Comparison of ENCODE assay signal across 8 mouse cellular contexts in genomic region chr7:105569512-105570496, GRCm38 (mm10). TPM values are rescaled to one million over a fixed set of nuclear protein-coding genes. Genes with fewer than 3 reads are reported as not detected.
A peak's percentile ranks its signal among the peaks of the same experiment; 100 is the strongest.
DNase-seq lines count a peak whose midpoint lies in the region; ATAC-seq and TF ChIP-seq lines count a peak whose summit lies in the region.

No protein-coding gene starts in this region.

- DNase-seq in heart, postnatal 36 days: no peak
- DNase-seq in midbrain, embryonic 11.5 days (ENCODE audit: low spot score, missing footprints): peak; percentile 88
- no peak for DNase-seq in gastrocnemius, adult 2 months
- DNase-seq in urinary bladder, postnatal 10 days (ENCODE audit: low spot score): no peak
- DNase-seq in urinary bladder, postnatal 36 days (ENCODE audit: low spot score in 2 of 2): no peak

- 0 out of 2 replicates have a peak overlapping the region, but pooled peaks have one; percentile 47 for H3K9ac ChIP-seq in heart, embryonic 11.5 days (ENCODE audit: low read depth, low read length)
- H3K9ac ChIP-seq in forebrain, embryonic 12.5 days: peak overlapping the region; percentile 36; the same call in 1 of the 2 replicates
- 0 out of 2 replicates have a peak overlapping the region, but pooled peaks have one; percentile 36 for H3K9ac ChIP-seq in midbrain, embryonic 11.5 days (ENCODE audit: low read length)

- ATAC-seq in heart, embryonic 11.5 days (replicated peaks; ENCODE audit: insufficient number of reproducible peaks, low FRiP score, low TSS enrichment): no peak
- peak; percentile 53 for ATAC-seq in cerebellum, adult (ENCODE audit: insufficient number of reproducible peaks, low FRiP score, low TSS enrichment)
- peak; percentile 30 for ATAC-seq in forebrain, embryonic 12.5 days (ENCODE audit: low FRiP score)
- ATAC-seq in midbrain, embryonic 11.5 days (ENCODE audit: low FRiP score): peak; percentile 48

- peaks cover 28% of the 10 kb centered on the region for H3K4me1 ChIP-seq in heart, embryonic 11.5 days (ENCODE audit: control insufficient read depth, insufficient read depth, low read length)
- peaks cover 35% of the 10 kb centered on the region for H3K4me1 ChIP-seq in forebrain, embryonic 12.5 days
- H3K4me1 ChIP-seq in midbrain, embryonic 11.5 days (ENCODE audit: control insufficient read depth, insufficient read depth, low read length): peaks cover 26% of the 10 kb centered on the region

- H3K36me3 ChIP-seq in heart, embryonic 11.5 days (ENCODE audit: control insufficient read depth, insufficient read depth, low read length): peaks cover 10% of the 10 kb centered on the region
- peaks cover 57% of the 10 kb centered on the region for H3K36me3 ChIP-seq in forebrain, embryonic 12.5 days (replicated peaks)
- H3K36me3 ChIP-seq in midbrain, embryonic 11.5 days (ENCODE audit: control insufficient read depth, insufficient read depth, low read length): peaks cover 15% of the 10 kb centered on the region

- no peaks in the 10 kb centered on the region for H3K9me3 ChIP-seq in heart, embryonic 11.5 days (replicated peaks; ENCODE audit: control insufficient read depth, low read length)
- H3K9me3 ChIP-seq in forebrain, embryonic 12.5 days: no peaks in the 10 kb centered on the region
- no peaks in the 10 kb centered on the region for H3K9me3 ChIP-seq in midbrain, embryonic 11.5 days (ENCODE audit: control insufficient read depth, low read length)

- H3K27me3 ChIP-seq in heart, embryonic 11.5 days (ENCODE audit: control insufficient read depth, insufficient read depth, low read length): no peaks in the 10 kb centered on the region
- no peaks in the 10 kb centered on the region for H3K27me3 ChIP-seq in forebrain, embryonic 12.5 days
- no peaks in the 10 kb centered on the region for H3K27me3 ChIP-seq in midbrain, embryonic 11.5 days (ENCODE audit: control insufficient read depth, insufficient read depth, low read length)

- intact Hi-C loops in heart, postnatal 36 days (cut with DNase I): no loop called here
- intact Hi-C loops in gastrocnemius, adult 2 months (cut with DNase I): no loop called here

- no peak for TF ChIP-seq CTCF in gastrocnemius, adult 2 months (IDR thresholded peaks at IDR 0.05)

- 35% methylated on average over 12 of the region's 12 CpGs for WGBS in heart, embryonic 11.5 days (ENCODE audit: insufficient replicate concordance)
- 8% methylated on average over 12 of the region's 12 CpGs for WGBS in forebrain, embryonic 12.5 days
- 9% methylated on average over 12 of the region's 12 CpGs for WGBS in midbrain, embryonic 11.5 days

- H3K27ac ChIP-seq in heart, embryonic 11.5 days (ENCODE audit: low read depth, low read length): no peak overlapping the region
- H3K27ac ChIP-seq in forebrain, embryonic 12.5 days: peak overlapping the region; percentile 89
- H3K27ac ChIP-seq in midbrain, embryonic 11.5 days (ENCODE audit: low read depth, low read length): peak overlapping the region; percentile 73
- H3K27ac ChIP-seq in gastrocnemius, adult 2 months: no peak overlapping the region

- H3K4me2 ChIP-seq in heart, embryonic 11.5 days: peak overlapping the region; percentile 1; the same call in 1 of the 2 replicates
- peak overlapping the region; percentile 47 for H3K4me2 ChIP-seq in forebrain, embryonic 12.5 days
- H3K4me2 ChIP-seq in midbrain, embryonic 11.5 days: peak overlapping the region; percentile 23

- no peak overlapping the region for H3K4me3 ChIP-seq in heart, embryonic 11.5 days (ENCODE audit: low read depth, low read length)
- H3K4me3 ChIP-seq in forebrain, embryonic 12.5 days (replicated peaks): peak overlapping the region; percentile 15
- H3K4me3 ChIP-seq in midbrain, embryonic 11.5 days (ENCODE audit: low read depth, low read length): no peak overlapping the region
- no peak overlapping the region for H3K4me3 ChIP-seq in gastrocnemius, adult 2 months

RNA-seq across cellular contexts. Expression of gene Apbb1, which starts 11.6 kb away (rescaled TPM):
- polyA plus RNA-seq in heart, embryonic 11.5 days (2014; fragmentation: Nextera tagmentation; extraction: Ambion mirVana): 43.5 and 49.7 TPM in 2 replicates
- 100 to 1,000 TPM; 116 TPM for total RNA-seq in heart, postnatal 36 days (2021)
- polyA plus RNA-seq in forebrain, embryonic 12.5 days (2016; fragmentation: Nextera tagmentation; extraction: Ambion mirVana): 149 and 160 TPM in 2 replicates
- 100 and 103 TPM in 2 replicates for polyA plus RNA-seq in midbrain, embryonic 11.5 days (2014; fragmentation: Nextera tagmentation; extraction: Ambion mirVana)
- 1 to 10 TPM; 7.1 to 7.2 TPM for total RNA-seq in gastrocnemius, adult 2 months (2021)

RNA-seq across cellular contexts. Expression of gene Smpd1, which starts 15.6 kb away (rescaled TPM):
- polyA plus RNA-seq in heart, embryonic 11.5 days (2014; fragmentation: Nextera tagmentation; extraction: Ambion mirVana): 53.8 and 62.2 TPM in 2 replicates
- total RNA-seq in heart, postnatal 36 days (2021): 100 to 1,000 TPM; 156 to 163 TPM
- polyA plus RNA-seq in forebrain, embryonic 12.5 days (2016; fragmentation: Nextera tagmentation; extraction: Ambion mirVana): 42.5 and 43.6 TPM in 2 replicates
- 42.0 and 47.3 TPM in 2 replicates for polyA plus RNA-seq in midbrain, embryonic 11.5 days (2014; fragmentation: Nextera tagmentation; extraction: Ambion mirVana)
- total RNA-seq in gastrocnemius, adult 2 months (2021): 10 to 100 TPM; 53.4 to 56.8 TPM

RNA-seq across cellular contexts. Expression of gene Hpx, which starts 30.1 kb away (rescaled TPM):
- 0.76 and 1.4 TPM in 2 replicates for polyA plus RNA-seq in heart, embryonic 11.5 days (2014; fragmentation: Nextera tagmentation; extraction: Ambion mirVana)
- total RNA-seq in heart, postnatal 36 days (2021): not detected
- polyA plus RNA-seq in forebrain, embryonic 12.5 days (2016; fragmentation: Nextera tagmentation; extraction: Ambion mirVana): 0.17 and 0.29 TPM in 2 replicates
- polyA plus RNA-seq in midbrain, embryonic 11.5 days (2014; fragmentation: Nextera tagmentation; extraction: Ambion mirVana): 0.11 and 0.29 TPM in 2 replicates
- not detected for total RNA-seq in gastrocnemius, adult 2 months (2021)

Comparison
In these comparisons a context has a peak if more than half of its experiments do, and no peak if none do; other contexts are left out.
1. H3K27ac ChIP-seq: peak in forebrain, embryonic 12.5 days (single experiment) and midbrain, embryonic 11.5 days (single experiment); none in heart, embryonic 11.5 days (single experiment) and gastrocnemius, adult 2 months (single experiment).
2. Peak in every context shown above with its lines, with median percentiles within 50 percentile points of each other: H3K4me2 ChIP-seq and H3K9ac ChIP-seq.